Mouse (Mus musculus) megakaryocyte progenitor cell, adult 5-6 weeks (primary cell): ENCODE measurements at regions not wholly inside any gene's neighbourhood (a gene's known extent, or its start where the extent isn't known, plus 50 kb on each side); places are given as distances from the start of the nearest gene placed in this dataset.
A peak's percentile ranks its signal among the peaks of the same experiment; 100 is the strongest.

Experiments
- ATAC-seq: replicated peaks from 2 replicates; pipeline ENCODE4 v1.8.0; 2016; ENCODE audit warnings: mild to moderate bottlenecking, moderate TSS enrichment, inconsistent platforms; ENCODE audit not compliant: poor library complexity

DNA sequence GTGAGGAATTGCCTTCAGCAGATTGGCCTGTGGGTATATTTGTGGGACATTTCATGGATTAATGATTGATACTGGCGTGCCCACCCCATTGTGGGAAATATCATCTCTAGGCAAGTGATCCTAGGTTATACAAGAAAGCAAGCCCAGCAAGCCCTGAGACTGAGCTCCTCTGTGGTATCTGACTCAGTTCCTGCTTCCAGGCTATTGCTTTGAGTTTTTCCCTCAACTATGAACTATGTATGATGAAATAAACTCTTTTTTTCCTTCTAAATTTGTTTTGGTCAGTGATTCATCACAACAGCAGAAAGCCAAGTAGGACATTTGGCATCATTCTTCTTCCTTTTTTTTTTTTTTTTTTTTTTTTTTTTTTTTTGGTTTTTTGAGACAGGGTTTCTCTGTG, 119.8 kb downstream of the Tbr1 start:
- no peak for ATAC-seq

DNA sequence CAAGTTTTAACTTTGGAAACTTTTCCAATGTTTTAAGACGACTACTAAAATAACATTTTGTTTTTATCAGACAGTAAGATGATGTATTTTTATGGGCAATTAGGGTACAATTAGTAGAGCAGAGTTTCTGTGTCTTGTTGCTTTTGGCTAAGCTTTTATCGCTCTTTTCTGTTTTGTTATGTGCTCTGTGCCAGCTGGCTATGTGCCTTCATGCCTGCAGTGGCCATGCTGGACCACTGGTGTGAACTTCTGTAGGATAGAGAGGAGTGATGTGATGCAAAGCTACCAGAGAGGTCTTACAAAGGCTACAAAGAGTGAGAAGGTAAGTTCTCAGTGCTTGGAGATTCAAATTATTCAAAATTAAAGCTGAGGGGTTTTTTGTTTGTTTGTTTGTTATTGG, 108.0 kb upstream of the Slc4a10 start:
- no peak for ATAC-seq

DNA sequence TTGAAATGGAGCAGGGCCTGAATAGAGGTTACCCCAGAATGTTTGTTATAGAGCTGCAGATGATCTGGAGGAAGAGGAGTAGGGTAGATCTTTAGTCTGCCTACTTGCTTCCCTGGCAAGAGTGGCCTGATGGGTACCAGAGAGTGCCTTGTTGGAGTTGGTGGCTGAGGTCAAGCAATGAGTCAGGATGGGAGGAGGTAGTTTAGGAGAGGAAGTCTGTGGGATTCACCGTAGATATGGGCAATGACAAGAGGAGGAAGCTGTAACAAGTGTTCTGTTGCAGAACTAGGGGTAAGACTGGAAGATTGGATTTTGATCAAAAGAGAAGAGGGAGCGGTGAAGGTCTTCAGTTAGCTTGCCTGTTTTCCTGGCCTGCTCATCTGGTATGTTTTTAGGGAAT, 80.3 kb upstream of the Slc4a10 start:
- ATAC-seq, result peak; percentile 61

DNA sequence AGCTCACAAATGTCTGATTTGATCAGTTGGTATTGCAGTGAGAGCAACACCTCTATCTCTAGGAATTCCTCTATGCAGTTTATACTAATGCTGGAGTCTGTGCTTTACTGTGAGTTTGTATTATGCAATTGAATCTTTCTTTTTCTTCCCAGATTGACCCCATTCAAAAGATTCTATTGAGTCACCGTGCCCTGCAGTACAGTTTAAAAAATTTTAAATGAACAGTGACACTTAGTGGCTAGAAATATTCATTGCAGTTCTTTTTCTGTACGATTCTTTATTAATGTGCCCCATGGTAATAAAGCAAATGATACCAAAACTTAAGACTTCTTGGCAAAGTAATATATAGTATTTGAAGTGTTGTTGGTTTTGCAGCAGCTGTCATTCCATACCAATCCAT, 78.5 kb upstream of the Slc4a10 start:
- peak; percentile 75 for ATAC-seq

DNA sequence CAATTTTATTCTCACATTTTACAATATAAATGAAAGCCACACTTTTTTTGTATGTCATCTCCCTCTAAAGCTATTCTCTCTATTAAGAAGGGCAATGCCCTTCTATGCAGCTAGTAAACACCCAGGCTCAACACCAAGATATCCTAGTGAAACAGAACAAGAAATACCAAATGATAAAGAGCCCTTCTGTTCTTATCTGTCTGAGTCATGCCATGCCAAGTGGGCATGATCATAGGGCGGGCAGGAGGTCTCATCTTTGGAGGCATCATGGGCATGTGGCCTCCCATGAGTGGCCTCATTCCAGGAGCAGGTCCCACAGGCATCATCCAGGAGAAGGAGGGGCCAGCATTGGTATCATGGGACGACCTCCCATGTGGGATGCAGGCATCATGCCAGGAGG, 76.2 kb upstream of the Slc4a10 start:
- peak; percentile 86 for ATAC-seq

DNA sequence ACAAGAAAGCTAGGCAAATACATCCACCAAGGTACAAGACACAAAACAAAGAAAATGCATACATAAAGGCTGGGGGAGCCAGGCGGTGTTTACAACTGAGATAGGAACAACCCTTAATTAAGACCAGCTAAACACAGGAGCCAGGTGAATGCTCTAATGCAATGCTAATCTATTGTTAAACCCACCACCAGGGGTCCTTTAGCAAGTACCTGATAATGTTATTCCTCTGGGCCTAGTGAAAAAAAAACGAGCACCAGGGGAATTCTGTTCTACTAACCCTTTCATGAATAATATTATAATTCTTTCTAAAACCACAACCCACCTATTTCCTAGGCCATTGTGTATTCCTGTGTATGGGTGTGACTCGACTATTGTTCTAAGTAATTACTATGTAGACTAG, 61.5 kb upstream of the Slc4a10 start:
- no peak for ATAC-seq

DNA sequence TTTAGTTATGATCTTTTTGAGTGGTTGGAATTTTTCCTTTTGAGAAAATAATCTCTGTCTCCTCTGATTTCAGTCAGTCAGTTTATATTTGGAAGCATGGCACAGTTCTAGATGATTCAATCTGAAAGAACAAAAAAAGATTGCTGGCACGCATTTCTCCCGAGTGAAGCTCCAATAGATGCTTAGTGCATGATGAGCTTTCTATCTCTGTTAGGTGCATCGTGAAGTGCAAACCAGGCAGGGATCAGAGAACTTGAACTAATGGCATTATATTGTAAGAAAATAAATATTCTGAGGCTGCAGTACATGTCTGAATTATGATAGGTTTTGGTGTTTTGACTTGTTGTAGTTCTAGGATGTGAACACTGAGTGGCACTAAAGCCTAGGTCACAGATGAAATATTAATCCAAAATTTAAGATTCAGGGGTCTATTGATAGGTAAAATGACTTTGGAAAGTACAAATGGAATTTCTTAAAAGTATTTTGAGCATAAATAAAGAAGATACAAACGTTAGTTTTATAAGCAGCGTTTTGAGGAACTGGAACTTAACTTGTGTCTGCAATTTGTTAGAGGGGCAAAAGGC, 59.2 kb upstream of the Slc4a10 start:
- 0 out of 2 replicates have a peak, but pooled peaks have one; percentile 37 for ATAC-seq
